Mouse (Mus musculus) hindbrain, embryonic 13.5 days (tissue): ENCODE measurements around the gene Rhoc. TPM values are rescaled to one million over a fixed set of nuclear protein-coding genes. Genes with fewer than 3 reads are reported as not detected.
A peak's percentile ranks its signal among the peaks of the same experiment; 100 is the strongest.
"Not testable (repeated sequence)": the region's sequence is repeated elsewhere in the genome, so short reads cannot be mapped to it uniquely, and the experiment has no call there.

Experiments
- ATAC-seq: fragments of 200-750 bp; cut with Nextera tagmentation; 2 replicates; pipeline ENCODE4 v1.8.0; 2017; ENCODE audit warnings: moderate TSS enrichment; ENCODE audit not compliant: low FRiP score
- H3K27ac ChIP-seq: fragments of 300-500 bp; sonication (generic); 2 replicates; pipeline ENCODE4 v1.5.1; 2015; ENCODE audit warnings: inconsistent platforms, mild to moderate bottlenecking, moderate library complexity
- H3K27me3 ChIP-seq: fragments of 300-500 bp; sonication (generic); 2 replicates; pipeline ENCODE4 v1.6.1; 2015; ENCODE audit warnings: mild to moderate bottlenecking, inconsistent platforms
- H3K36me3 ChIP-seq: fragments of 300-500 bp; sonication (generic); 2 replicates; pipeline ENCODE4 v1.6.1; 2015; ENCODE audit warnings: mild to moderate bottlenecking, inconsistent platforms
- H3K4me1 ChIP-seq: fragments of 300-500 bp; sonication (generic); replicated peaks from 2 replicates; pipeline ENCODE4 v1.6.1; 2015; ENCODE audit warnings: inconsistent platforms
- H3K4me2 ChIP-seq: fragments of 300-500 bp; sonication (generic); 2 replicates; pipeline ENCODE4 v1.6.1; 2015; ENCODE audit warnings: inconsistent platforms, mild to moderate bottlenecking, moderate library complexity
- H3K4me3 ChIP-seq: fragments of 300-500 bp; sonication (generic); 2 replicates; pipeline ENCODE4 v1.5.1; 2015; ENCODE audit warnings: mild to moderate bottlenecking, inconsistent platforms
- H3K9ac ChIP-seq: fragments of 300-500 bp; sonication (generic); 2 replicates; pipeline ENCODE4 v1.6.1; 2015; ENCODE audit warnings: mild to moderate bottlenecking, inconsistent platforms
- H3K9me3 ChIP-seq: fragments of 300-500 bp; sonication (generic); 2 replicates; pipeline ENCODE4 v1.6.1; 2016; ENCODE audit warnings: inconsistent platforms
- WGBS: fragments of 180-500 bp; shearing (Covaris S2); methylation state at CpG from one replicate; pipeline ENCODE4 v1.1.7; 2015; 5-methylcytosine and 5-hydroxymethylcytosine counted together
- polyA plus RNA-seq: library from polyadenylated mRNA; unstranded; fragments of >200 nt; fragmentation: Nextera tagmentation; extraction: Ambion mirVana; gene quantifications from 2 replicates; pipeline ENCODE4 v1.2.1, GENCODE M21; 2015

Rhoc gene
- polyA plus RNA-seq, 1 experiment from 2014 or later: 61.7 TPM

DNA sequence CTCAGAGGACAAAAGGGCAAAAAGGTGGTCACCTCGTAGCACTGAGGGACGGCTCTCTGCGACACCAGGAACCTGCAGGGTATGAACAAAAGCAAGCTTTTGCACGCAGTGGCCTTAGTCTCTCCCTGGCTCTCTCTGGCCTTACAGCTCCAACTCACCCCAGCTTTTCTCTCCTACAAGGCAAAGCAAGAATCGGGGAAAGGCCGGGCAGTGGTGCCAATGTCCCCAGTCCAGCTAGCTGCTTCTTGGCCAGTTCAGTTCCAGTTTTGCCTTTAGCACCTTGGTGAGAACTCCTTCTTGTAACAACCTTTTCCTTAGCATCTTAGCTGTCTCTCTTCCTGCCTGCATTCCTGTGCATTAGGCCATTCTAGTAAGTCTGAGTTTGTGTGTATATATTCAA is 13.3 kb downstream of the Rhoc start:
- H3K36me3 ChIP-seq: peaks cover 21% of the 10 kb centered on the region; the same call in 1 of the 2 replicates
- no peak overlapping the region for H3K4me2 ChIP-seq
- no peak overlapping the region for H3K27ac ChIP-seq
- 92% methylated on average over 6 of the region's 6 CpGs for WGBS
- no peak for ATAC-seq
- H3K27me3 ChIP-seq: no peaks in the 10 kb centered on the region
- no peak overlapping the region for H3K9ac ChIP-seq
- no peaks in the 10 kb centered on the region for H3K9me3 ChIP-seq
- H3K4me3 ChIP-seq: no peak overlapping the region
- no peaks in the 10 kb centered on the region for H3K4me1 ChIP-seq

DNA sequence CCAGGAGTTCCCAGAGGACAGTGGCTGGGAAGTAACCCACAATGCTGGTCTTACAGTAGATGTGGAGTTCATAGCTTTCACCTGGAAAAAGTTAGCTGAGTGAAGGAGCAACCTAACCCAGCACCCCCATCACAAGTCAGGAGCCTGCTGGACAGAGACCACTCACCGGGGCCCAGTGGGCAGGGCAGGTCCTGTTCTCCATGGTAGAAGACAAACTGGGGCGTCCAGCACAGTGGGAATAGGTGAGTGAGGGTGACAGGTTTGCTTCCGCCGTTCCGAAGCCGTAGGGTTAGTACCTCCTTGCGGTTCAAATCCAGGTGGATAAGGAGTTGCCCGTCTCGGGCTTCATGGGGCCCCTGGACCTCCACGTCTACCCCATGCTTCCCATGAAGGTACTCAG is 16.1 kb downstream of the Rhoc start:
- Histone ChIP-seq H3K4me2 (no peak overlapping the region), H3K9me3 (no peaks in the 10 kb centered on the region), H3K36me3 (peaks cover 12% of the 10 kb centered on the region; the same call in 1 of the 2 replicates), H3K9ac (no peak overlapping the region), H3K27me3 (no peaks in the 10 kb centered on the region), H3K27ac (no peak overlapping the region), H3K4me3 (no peak overlapping the region), H3K4me1 (no peaks in the 10 kb centered on the region)
- no peak for ATAC-seq
- 96% methylated on average over 10 of the region's 10 CpGs for WGBS

DNA sequence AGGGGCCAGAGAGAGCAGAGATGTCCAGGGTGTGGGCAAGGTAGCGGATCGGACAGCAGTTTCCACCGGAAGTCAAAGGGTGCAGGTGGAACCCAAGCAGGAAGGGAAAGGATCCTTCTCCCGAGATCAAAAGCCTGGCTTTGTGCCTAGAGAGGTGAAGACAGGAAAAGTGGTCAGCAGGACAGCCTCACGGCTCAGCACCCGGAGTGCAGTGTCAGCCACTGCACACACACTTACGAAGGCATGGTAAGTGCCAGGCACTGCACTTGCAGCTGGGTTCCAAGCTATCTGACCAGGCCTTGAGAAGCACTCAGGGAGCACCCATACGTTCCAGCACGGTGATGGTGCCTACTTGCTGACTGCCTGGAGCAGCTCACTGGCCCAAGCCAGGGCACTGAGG is 17.4 kb downstream of the Rhoc start:
- Histone ChIP-seq H3K36me3 (peaks cover 12% of the 10 kb centered on the region; the same call in 1 of the 2 replicates), H3K4me2 (no peak overlapping the region), H3K9ac (no peak overlapping the region), H3K4me1 (no peaks in the 10 kb centered on the region), H3K27me3 (no peaks in the 10 kb centered on the region), H3K9me3 (no peaks in the 10 kb centered on the region), H3K4me3 (no peak overlapping the region), H3K27ac (no peak overlapping the region)
- WGBS: 88% methylated on average over 9 of the region's 9 CpGs
- no peak for ATAC-seq

DNA sequence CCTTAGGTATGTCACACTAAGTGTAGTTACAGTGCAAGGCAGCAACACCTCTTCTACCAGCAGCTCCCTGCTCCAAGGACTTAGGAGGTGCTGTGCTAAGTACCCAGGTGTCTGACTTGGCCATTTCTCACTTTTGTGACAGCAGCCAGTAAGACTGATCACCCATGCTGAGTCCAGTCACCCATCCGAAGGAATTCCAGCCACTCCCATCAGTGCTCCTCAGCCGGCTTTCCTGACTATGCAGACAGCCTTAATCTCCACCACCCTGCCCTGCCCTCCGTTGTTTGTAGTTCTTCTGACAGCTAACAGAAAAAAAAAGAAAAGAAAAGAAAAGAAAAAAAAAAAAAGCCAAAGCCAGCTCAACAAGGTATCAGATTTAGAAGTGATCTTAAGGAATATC is 23.6 kb downstream of the Rhoc start:
- 31% methylated on average over 3 of the region's 3 CpGs for WGBS
- H3K4me2 ChIP-seq: no peak overlapping the region

DNA sequence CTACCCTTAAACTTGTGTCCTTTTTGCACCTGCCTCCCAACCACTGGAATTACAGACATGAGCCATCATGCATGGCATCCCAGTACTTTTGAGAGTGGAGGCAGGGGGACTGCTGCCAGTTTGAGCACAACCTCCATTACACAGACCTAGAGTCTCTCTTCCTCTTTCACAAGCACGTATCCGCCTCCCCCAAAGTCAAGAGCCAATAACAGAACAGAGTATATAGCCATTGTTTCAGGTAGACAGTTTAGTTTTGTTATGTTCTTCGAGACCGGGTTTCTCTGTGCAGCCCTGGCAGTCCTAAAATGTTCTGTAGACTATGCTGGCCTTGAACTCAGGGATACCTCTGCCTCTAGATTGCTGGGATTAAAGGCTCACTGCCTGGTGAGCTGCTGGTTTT is 24.1 kb downstream of the Rhoc start:
- H3K4me3 ChIP-seq: no peak overlapping the region
- no peak overlapping the region for H3K9ac ChIP-seq
- H3K27ac ChIP-seq: no peak overlapping the region
- peaks cover 7% of the 10 kb centered on the region for H3K4me1 ChIP-seq
- WGBS: 89% methylated on average over 4 of the region's 4 CpGs
- no peak for ATAC-seq
- no peaks in the 10 kb centered on the region for H3K27me3 ChIP-seq
- H3K9me3 ChIP-seq: no peaks in the 10 kb centered on the region
- no peaks in the 10 kb centered on the region for H3K36me3 ChIP-seq
- no peak overlapping the region for H3K4me2 ChIP-seq

More for the DNA sequence above, 23.6 kb downstream of the Rhoc start:
- no peak overlapping the region for H3K4me3 ChIP-seq
- ATAC-seq: no peak
- H3K36me3 ChIP-seq: no peaks in the 10 kb centered on the region
- H3K27me3 ChIP-seq: no peaks in the 10 kb centered on the region
- H3K4me1 ChIP-seq: peaks cover 2% of the 10 kb centered on the region; the same call in 1 of the 2 replicates
- H3K27ac ChIP-seq: no peak overlapping the region
- H3K9me3 ChIP-seq: no peaks in the 10 kb centered on the region
- H3K9ac ChIP-seq: no peak overlapping the region

DNA sequence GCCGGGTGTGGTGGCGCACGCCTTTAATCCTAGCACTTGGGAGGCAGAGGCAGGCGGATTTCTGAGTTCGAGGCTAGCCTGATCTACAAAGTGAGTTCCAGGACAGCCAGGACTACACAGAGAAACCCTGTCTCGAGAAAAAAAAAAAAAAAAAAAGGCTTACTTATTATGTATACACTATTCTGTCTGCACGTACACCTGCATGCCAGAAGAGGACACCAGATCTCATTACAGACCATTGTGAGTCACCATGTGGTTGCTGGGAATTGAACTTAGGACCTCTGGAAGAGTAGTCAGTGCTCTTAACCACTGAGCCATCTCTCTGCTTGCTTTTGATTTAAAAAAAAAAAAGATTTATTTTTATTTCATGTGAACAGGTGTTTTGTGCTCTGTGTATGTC is 25.1 kb downstream of the Rhoc start:
- not testable (repeated sequence) for H3K27me3 ChIP-seq, ATAC-seq, H3K36me3 ChIP-seq, H3K27ac ChIP-seq, H3K9ac ChIP-seq, H3K9me3 ChIP-seq, H3K4me2 ChIP-seq, H3K4me3 ChIP-seq
- H3K4me1 ChIP-seq: peaks cover 11% of the 10 kb centered on the region
- whole genome bisulfite sequencing: 93% methylated on average over 7 of the region's 7 CpGs

DNA sequence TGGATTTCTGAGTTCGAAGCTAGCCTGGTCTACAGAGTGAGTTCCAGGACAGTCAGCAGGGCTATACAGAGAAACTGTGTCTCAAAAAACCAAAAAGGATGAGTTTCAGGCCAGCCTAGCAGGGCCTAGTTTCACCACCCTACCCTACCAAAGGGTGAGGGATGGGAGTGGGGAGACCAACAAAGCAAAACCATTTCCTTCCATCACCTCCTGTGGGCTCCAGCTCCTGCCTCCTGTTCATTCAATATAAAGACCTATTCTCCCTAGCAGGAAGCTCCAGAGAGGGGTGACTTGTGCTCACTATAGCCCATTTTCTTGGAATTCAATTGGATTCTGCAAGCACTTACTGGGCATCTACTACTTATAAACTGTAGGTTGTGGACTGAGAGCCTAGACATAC is 26.6 kb downstream of the Rhoc start:
- H3K4me3 ChIP-seq: no peak overlapping the region
- H3K27ac ChIP-seq: no peak overlapping the region
- WGBS: 88% methylated on average over 1 of the region's 1 CpGs
- H3K36me3 ChIP-seq: no peaks in the 10 kb centered on the region
- H3K9me3 ChIP-seq: no peaks in the 10 kb centered on the region
- H3K4me2 ChIP-seq: no peak overlapping the region
- H3K9ac ChIP-seq: no peak overlapping the region
- no peaks in the 10 kb centered on the region for H3K27me3 ChIP-seq
- H3K4me1 ChIP-seq: peaks cover 18% of the 10 kb centered on the region
- no peak for ATAC-seq

DNA sequence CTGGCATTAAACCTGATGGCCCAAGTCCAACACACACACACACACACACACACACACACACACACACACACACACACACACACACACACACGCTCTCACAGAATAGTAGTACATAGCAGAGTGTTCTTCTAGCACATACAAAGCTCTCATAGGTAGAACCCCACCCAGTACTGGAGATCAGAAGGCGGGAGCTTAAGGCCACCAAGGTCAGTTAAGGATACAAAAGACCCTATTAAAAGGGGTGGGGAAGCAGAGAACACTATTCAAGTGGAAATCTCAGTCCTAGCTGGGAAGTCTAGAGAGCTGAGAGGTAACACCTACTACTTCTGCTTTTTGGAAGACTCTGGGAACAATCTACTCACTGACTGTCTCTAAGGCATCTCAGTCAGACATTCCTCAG is 27.2 kb downstream of the Rhoc start:
- peaks cover 18% of the 10 kb centered on the region for H3K4me1 ChIP-seq
- H3K9me3 ChIP-seq: no peaks in the 10 kb centered on the region
- 91% methylated on average over 2 of the region's 2 CpGs for WGBS
- H3K9ac ChIP-seq: no peak overlapping the region
- no peaks in the 10 kb centered on the region for H3K36me3 ChIP-seq
- no peak overlapping the region for H3K27ac ChIP-seq
- no peak overlapping the region for H3K4me2 ChIP-seq
- ATAC-seq: no peak
- no peak overlapping the region for H3K4me3 ChIP-seq
- no peaks in the 10 kb centered on the region for H3K27me3 ChIP-seq

DNA sequence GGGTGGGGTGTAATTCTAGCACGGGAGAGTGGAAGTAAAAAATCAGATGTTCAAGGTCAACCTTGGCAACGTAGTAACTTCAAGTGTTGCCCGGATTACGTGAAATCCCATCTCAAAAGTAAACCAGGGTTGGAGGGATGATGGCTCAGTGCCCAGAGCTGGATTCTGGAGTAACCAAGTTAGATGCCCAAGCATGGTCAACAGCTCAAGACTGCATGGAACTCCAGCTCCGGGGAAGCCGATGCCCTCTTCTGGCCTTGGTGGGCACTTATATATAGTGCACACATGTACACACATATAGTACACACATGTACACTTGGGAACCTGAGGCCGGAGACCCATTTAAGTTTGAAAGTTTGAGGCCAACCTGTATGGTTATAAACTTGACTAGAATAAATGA is 28.0 kb downstream of the Rhoc start:
- no peaks in the 10 kb centered on the region for H3K9me3 ChIP-seq
- peaks cover 18% of the 10 kb centered on the region for H3K4me1 ChIP-seq
- H3K27me3 ChIP-seq: no peaks in the 10 kb centered on the region
- H3K4me3 ChIP-seq: no peak overlapping the region
- no peak for ATAC-seq
- H3K36me3 ChIP-seq: peaks cover under 1% of the 10 kb centered on the region; the same call in 1 of the 2 replicates
- H3K27ac ChIP-seq: no peak overlapping the region
- 95% methylated on average over 7 of the region's 7 CpGs for WGBS
- no peak overlapping the region for H3K4me2 ChIP-seq
- H3K9ac ChIP-seq: no peak overlapping the region

DNA sequence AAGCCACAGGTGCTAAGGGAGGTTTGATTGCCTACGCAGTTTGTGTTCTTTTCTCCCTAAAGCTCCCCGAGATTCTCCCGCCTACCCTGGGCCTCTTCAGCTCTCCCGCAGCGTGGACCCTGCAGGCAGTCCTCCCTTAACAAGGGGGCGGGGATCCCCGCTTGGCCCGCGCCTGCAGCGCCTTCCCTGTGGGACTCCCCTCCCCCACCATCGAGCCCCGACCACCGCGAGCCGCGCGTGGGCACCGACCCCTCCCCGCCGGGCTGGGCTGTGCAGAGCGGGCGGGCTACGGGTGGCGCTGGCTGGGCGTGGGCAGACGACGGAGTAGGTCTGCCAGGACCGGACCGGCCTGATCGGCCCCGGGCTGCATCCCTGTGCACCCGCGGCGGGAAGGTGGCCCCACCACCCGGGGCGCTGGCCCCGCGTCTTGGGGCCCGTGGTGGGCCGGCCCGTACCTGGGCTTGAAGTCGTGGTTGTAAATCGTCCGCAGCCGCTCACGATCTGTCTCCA is 29.4 kb downstream of the Rhoc start:
- ATAC-seq: peak; percentile 90
- WGBS: under 1% methylated on average over 45 of the region's 46 CpGs
- Histone ChIP-seq H3K9me3 (no peaks in the 10 kb centered on the region), H3K27ac (peak overlapping the region; percentile 77), H3K4me2 (peak overlapping the region; percentile 100), H3K9ac (peak overlapping the region; percentile 85), H3K4me3 (peak overlapping the region; percentile 72), H3K27me3 (no peaks in the 10 kb centered on the region), H3K4me1 (peaks cover 18% of the 10 kb centered on the region), H3K36me3 (peaks cover 10% of the 10 kb centered on the region)

DNA sequence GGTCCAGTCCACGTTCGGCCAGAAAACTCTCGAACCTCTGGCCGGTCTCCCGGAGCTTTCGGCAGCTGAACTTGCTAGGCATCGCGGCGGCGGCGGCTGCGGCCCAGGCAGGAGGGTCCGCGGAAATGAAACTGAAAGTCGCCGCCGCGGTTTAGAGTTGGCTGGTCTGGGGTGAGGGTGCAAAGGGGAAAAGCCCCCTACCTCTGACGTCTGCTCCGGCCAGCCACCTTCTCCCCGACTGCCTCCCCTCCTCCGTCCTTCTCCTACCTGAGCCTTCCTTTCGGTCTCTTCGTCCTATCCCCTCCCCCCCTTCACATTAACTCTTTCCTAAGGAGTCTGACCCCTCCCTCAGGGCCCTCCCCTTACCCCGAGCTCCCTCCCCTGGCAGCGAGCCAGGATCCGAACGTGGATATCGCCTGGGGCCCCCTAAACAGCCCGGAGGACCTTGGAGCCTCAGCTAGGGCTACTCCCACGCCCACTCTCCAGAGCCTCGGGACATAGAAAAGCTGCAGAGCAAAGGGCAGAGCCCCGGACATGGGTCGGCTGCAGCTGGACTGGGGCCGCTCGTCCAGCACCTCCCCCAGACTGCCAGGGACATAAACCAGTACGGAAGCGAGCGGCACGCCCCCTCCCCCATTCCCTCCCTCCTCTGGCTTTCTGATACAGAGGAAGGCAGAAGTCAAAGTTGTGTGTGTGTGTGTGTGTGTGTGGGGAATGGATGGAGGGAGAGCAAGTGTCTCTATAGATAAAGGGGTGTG is 30.0 kb downstream of the Rhoc start, which contains the start of gene Mov10:
Gene Mov10 (minus strand): TSS at position 573 of the 758 bp plus-strand sequence.
- ATAC-seq: peak; percentile 77
- Histone ChIP-seq H3K36me3 (peaks cover 10% of the 10 kb centered on the region), H3K9ac (peak within 1 kb of the TSS; percentile 85), H3K4me2 (peak within 1 kb of the TSS; percentile 100), H3K4me3 (peak within 1 kb of the TSS; percentile 72), H3K27me3 (no peaks in the 10 kb centered on the region), H3K4me1 (peaks cover 18% of the 10 kb centered on the region), H3K27ac (peak within 1 kb of the TSS; percentile 77), H3K9me3 (no peaks in the 10 kb centered on the region)
- under 1% methylated on average over 40 of the region's 40 CpGs for WGBS

DNA sequence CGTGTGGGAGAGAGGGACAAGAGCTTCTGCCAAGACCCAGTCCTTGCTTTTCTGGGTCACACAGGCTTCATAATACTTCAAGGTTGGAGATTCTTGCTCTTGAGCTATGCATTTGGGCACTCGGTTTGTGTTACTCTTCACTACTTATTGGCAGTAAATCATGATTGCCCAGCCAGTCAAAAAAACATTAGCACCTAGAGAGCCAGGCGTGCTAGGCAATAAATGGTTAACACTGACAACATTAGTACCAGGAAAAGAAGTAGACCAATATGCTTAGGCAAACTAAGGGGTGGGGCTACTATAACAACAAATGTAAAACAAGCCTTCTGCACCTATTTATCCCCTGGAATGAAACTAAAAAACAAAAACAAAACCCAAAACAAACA is 30.6 kb downstream of the Rhoc start:
- Histone ChIP-seq H3K27me3 (no peaks in the 10 kb centered on the region), H3K4me1 (peaks cover 18% of the 10 kb centered on the region), H3K36me3 (peaks cover 10% of the 10 kb centered on the region), H3K27ac (peak overlapping the region; percentile 77; the same call in 1 of the 2 replicates), H3K9ac (0 out of 2 replicates have a peak overlapping the region, but pooled peaks have one; percentile 85), H3K4me3 (peak overlapping the region; percentile 72), H3K4me2 (peak overlapping the region; percentile 100), H3K9me3 (no peaks in the 10 kb centered on the region)
- WGBS: 12% methylated on average over 3 of the region's 3 CpGs
- ATAC-seq: no peak

DNA sequence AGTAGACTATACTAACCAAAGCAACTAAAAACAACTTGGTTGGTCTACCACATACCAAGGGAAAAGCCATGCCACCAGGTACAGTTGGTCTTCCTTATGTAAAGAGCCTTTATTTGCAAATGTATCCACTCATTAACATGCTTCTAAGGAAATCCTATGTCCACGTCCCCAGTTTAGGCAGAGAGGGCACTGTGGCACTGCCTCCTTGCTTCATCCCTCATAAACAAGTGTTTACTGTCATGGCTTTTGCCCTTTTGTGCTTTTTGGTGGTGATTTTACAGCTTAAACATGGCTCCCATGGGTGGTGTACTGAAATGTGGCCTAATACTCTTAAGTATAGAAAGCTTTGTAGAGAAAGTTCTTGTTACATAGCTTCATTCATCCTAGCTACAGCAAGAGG is 32.3 kb downstream of the Rhoc start:
- WGBS: 61% methylated on average over 1 of the region's 1 CpGs
- Histone ChIP-seq H3K4me3 (no peak overlapping the region), H3K9me3 (no peaks in the 10 kb centered on the region), H3K27me3 (no peaks in the 10 kb centered on the region), H3K27ac (no peak overlapping the region), H3K4me2 (no peak overlapping the region), H3K9ac (no peak overlapping the region), H3K4me1 (peaks cover 18% of the 10 kb centered on the region), H3K36me3 (peaks cover 14% of the 10 kb centered on the region)
- no peak for ATAC-seq
